Comparison of ENCODE assay signal across 14 mouse cellular contexts in genomic region chr2:35831904-35832581, GRCm38 (mm10).
DNase-seq lines count a peak whose midpoint lies in the region; ATAC-seq and TF ChIP-seq lines count a peak whose summit lies in the region.
"Had no signal": no experiment of that assay in that cellular context is flagged by ENCODE, and none has a peak within 500 bp of the region (broad histone marks: within the 10 kb centered on the region; RNA-seq: fewer than 3 reads in every experiment).

No protein-coding gene starts in this region.

- intact Hi-C loops in heart, postnatal 25 days (cut with DNase I), result no loop called here

- H3K9ac ChIP-seq in heart, embryonic 12.5 days, result no peak overlapping the region
- no peak overlapping the region for H3K9ac ChIP-seq in lung, embryonic 14.5 days
- H3K9ac ChIP-seq in liver, postnatal 0 days (replicated peaks), result no peak overlapping the region
- H3K9ac ChIP-seq: forebrain, embryonic 13.5 days; lung, embryonic 15.5 days; neural tube, embryonic 12.5 days had no signal

- no peak overlapping the region for H3K4me2 ChIP-seq in heart, embryonic 12.5 days
- H3K4me2 ChIP-seq in lung, embryonic 14.5 days, result no peak overlapping the region
- H3K4me2 ChIP-seq in liver, postnatal 0 days (ENCODE audit: low read depth, low read length), result no peak overlapping the region
- H3K4me2 ChIP-seq: forebrain, embryonic 13.5 days; lung, embryonic 15.5 days; neural tube, embryonic 12.5 days had no signal

- H3K27me3 ChIP-seq in heart, embryonic 12.5 days (replicated peaks), result 0 out of 2 replicates have a peak, but pooled peaks cover 3% of the 10 kb centered on the region
- H3K27me3 ChIP-seq in lung, embryonic 14.5 days (ENCODE audit: insufficient read depth, low read length), result no peaks in the 10 kb centered on the region
- no peaks in the 10 kb centered on the region for H3K27me3 ChIP-seq in liver, postnatal 0 days (ENCODE audit: insufficient read depth, low read length)
- H3K27me3 ChIP-seq: forebrain, embryonic 13.5 days; lung, embryonic 15.5 days; neural tube, embryonic 12.5 days had no signal

- peaks cover 7% of the 10 kb centered on the region for H3K9me3 ChIP-seq in heart, embryonic 12.5 days (replicated peaks)
- peaks cover 4% of the 10 kb centered on the region; the same call in 1 of the 2 replicates for H3K9me3 ChIP-seq in lung, embryonic 14.5 days (ENCODE audit: low read depth, low read length)
- H3K9me3 ChIP-seq in liver, postnatal 0 days (ENCODE audit: low read length), result peaks cover 10% of the 10 kb centered on the region; the same call in 1 of the 2 replicates

- no peak for ATAC-seq in heart, embryonic 12.5 days (ENCODE audit: insufficient number of reproducible peaks, low FRiP score)
- ATAC-seq in lung, embryonic 14.5 days (ENCODE audit: insufficient read depth), result no peak
- ATAC-seq in liver, postnatal 0 days, result no peak
- ATAC-seq: forebrain, embryonic 13.5 days; hindbrain, embryonic 16.5 days had no signal

- no peaks in the 10 kb centered on the region for H3K36me3 ChIP-seq in heart, embryonic 12.5 days
- H3K36me3 ChIP-seq in lung, embryonic 14.5 days (ENCODE audit: insufficient read depth), result no peaks in the 10 kb centered on the region
- H3K36me3 ChIP-seq in liver, postnatal 0 days (replicated peaks; ENCODE audit: insufficient read depth, low read length), result no peaks in the 10 kb centered on the region
- H3K36me3 ChIP-seq: lung, embryonic 15.5 days; neural tube, embryonic 12.5 days had no signal

- no peak for DNase-seq in heart, postnatal 25 days (ENCODE audit: low spot score)
- DNase-seq in lung, embryonic 14.5 days, result no peak
- DNase-seq in lung, adult 18-20 months, result no peak
- no peak for DNase-seq in liver, postnatal 0 days
- no peak for DNase-seq in ovary, postnatal 10 days (ENCODE audit: low spot score)
- DNase-seq: adrenal gland, adult 8-10 months; cerebellum, adult 2 months; left cerebral cortex, postnatal 4 days had no signal

- no peak for TF ChIP-seq EP300 in liver, postnatal 0 days (IDR thresholded peaks at IDR 0.05; ENCODE audit: low read depth)

- no peak overlapping the region for H3K4me3 ChIP-seq in heart, embryonic 12.5 days
- H3K4me3 ChIP-seq in lung, embryonic 14.5 days (ENCODE audit: low read depth, low read length), result no peak overlapping the region
- H3K4me3 ChIP-seq in embryonic fibroblast, embryonic 13.5 days (ENCODE audit: insufficient read depth, low read length), result no peak overlapping the region
- H3K4me3 ChIP-seq in liver, postnatal 0 days (ENCODE audit: low read depth, low read length), result no peak overlapping the region
- H3K4me3 ChIP-seq: forebrain, embryonic 13.5 days; lung, embryonic 15.5 days; neural tube, embryonic 12.5 days had no signal

- TF ChIP-seq POLR2A in embryonic fibroblast, embryonic 13.5 days (IDR thresholded peaks at IDR 0.05; ENCODE audit: low read depth, low read length), result no peak

- no peak for TF ChIP-seq CTCF in lung, embryonic 14.5 days (IDR thresholded peaks at IDR 0.05; ENCODE audit: low read depth)
- TF ChIP-seq CTCF in embryonic fibroblast, embryonic 13.5 days (IDR thresholded peaks at IDR 0.05; ENCODE audit: borderline replicate concordance, insufficient read depth, low read length), result no peak
- TF ChIP-seq CTCF in liver, postnatal 0 days (IDR thresholded peaks at IDR 0.05; ENCODE audit: low read depth), result no peak

- peaks cover 35% of the 10 kb centered on the region for H3K4me1 ChIP-seq in heart, embryonic 12.5 days (replicated peaks)
- H3K4me1 ChIP-seq in lung, embryonic 14.5 days (ENCODE audit: insufficient read depth), result peaks cover 15% of the 10 kb centered on the region
- H3K4me1 ChIP-seq in embryonic fibroblast, embryonic 13.5 days (ENCODE audit: control insufficient read depth, insufficient read depth, low read length), result 0 out of 2 replicates have a peak, but pooled peaks cover 4% of the 10 kb centered on the region
- peaks cover 28% of the 10 kb centered on the region for H3K4me1 ChIP-seq in liver, postnatal 0 days (ENCODE audit: insufficient read depth)
- H3K4me1 ChIP-seq: neural tube, embryonic 12.5 days had no signal

- peak overlapping the region; percentile 60 for H3K27ac ChIP-seq in heart, embryonic 12.5 days (ENCODE audit: poor library complexity, severe bottlenecking)
- peak overlapping the region; percentile 12; the same call in 1 of the 2 replicates for H3K27ac ChIP-seq in lung, embryonic 14.5 days (ENCODE audit: low read depth)
- peak overlapping the region; percentile 70 for H3K27ac ChIP-seq in embryonic fibroblast, embryonic 13.5 days (ENCODE audit: insufficient read depth, low read length)
- H3K27ac ChIP-seq in liver, postnatal 0 days (ENCODE audit: low read depth), result peak overlapping the region; percentile 52
- H3K27ac ChIP-seq: forebrain, embryonic 13.5 days; lung, embryonic 15.5 days; neural tube, embryonic 12.5 days had no signal

- WGBS in heart, embryonic 12.5 days, result 71% methylated on average over 10 of the region's 10 CpGs
- WGBS in lung, embryonic 14.5 days, result 68% methylated on average over 10 of the region's 10 CpGs
- WGBS in liver, postnatal 0 days (ENCODE audit: insufficient replicate concordance), result 45% methylated on average over 10 of the region's 10 CpGs

Comparison
In these comparisons a context has a peak if more than half of its experiments do, and no peak if none do; other contexts are left out.
1. H3K27ac ChIP-seq: peak in every context shown above with its lines; median percentile 70 in embryonic fibroblast, embryonic 13.5 days; 60 in heart, embryonic 12.5 days; 52 in liver, postnatal 0 days; 12 in lung, embryonic 14.5 days.